Mouse (Mus musculus): ENCODE results near the gene Gng2. TPM values are rescaled to one million over a fixed set of nuclear protein-coding genes. Genes with fewer than 3 reads are reported as not detected.

Gene Gng2
- polyA plus RNA-seq, 1 experiment from 2014 or later, result 11.8 TPM

- ATAC-seq, result no peak
- 76% methylated on average over 5 of the region's 5 CpGs for WGBS (ENCODE audit: insufficient replicate concordance)
- Histone ChIP-seq H3K9me3 (replicated peaks) (no peaks in the 10 kb centered on the region), H3K4me1 (peaks cover 52% of the 10 kb centered on the region), H3K4me3 (no peak overlapping the region), H3K27ac (no peak overlapping the region), H3K27me3 (replicated peaks) (peaks cover 17% of the 10 kb centered on the region), H3K9ac (no peak overlapping the region), H3K36me3 (no peaks in the 10 kb centered on the region), H3K4me2 (peak overlapping the region; percentile 39)
Measured at GRCm38 (mm10) chr14:19974429-19974828, 3.0 kb downstream of the Gng2 start.

DNA sequence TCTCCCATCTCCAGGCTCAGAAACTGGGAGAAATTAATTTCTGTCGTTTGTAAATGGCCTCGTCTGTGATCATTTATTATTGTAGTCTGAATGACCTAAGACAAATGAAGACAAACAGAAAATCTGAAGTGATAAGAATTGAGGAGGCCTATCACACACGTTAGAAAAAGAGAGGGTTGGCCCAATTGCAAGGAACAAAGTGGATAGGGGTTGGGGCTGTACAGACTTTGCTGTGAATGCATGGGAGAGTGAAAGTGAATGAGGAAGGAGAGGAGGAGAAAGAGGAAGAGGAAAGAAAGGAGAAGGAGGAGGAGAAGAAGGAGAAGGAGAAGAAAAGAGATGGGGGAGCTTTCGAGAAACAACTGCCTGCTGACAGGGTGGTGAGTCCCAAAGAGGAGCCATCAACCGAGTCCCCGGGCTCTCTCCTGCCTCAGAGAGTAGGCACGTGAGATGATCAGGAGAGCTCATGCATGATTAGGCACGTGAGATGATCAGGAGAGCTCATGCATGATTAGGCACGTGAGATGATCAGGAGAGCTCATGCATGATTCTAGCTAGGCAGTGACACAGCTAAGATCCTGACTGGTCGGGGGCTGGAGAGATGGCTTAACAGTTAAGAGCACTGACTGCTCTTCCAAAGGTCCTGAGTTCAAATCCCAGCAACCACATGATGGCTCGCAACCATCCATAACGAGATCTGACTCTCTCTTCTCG is 5.0 kb downstream of the Gng2 start:
- no peak overlapping the region for H3K4me3 ChIP-seq
- ATAC-seq, result no peak
- H3K9ac ChIP-seq, result no peak overlapping the region
- H3K36me3 ChIP-seq, result no peaks in the 10 kb centered on the region
- H3K4me1 ChIP-seq, result peaks cover 59% of the 10 kb centered on the region
- 44% methylated on average over 13 of the region's 13 CpGs for WGBS (ENCODE audit: insufficient replicate concordance)
- no peaks in the 10 kb centered on the region for H3K9me3 ChIP-seq (replicated peaks)
- no peak overlapping the region for H3K27ac ChIP-seq
- H3K27me3 ChIP-seq (replicated peaks), result peaks cover 6% of the 10 kb centered on the region
- no peak overlapping the region for H3K4me2 ChIP-seq

GRCm38 (mm10) chr14:19970845-19971244 is 6.6 kb downstream of the Gng2 start:
- H3K27me3 ChIP-seq (replicated peaks), result no peaks in the 10 kb centered on the region
- no peak overlapping the region for H3K9ac ChIP-seq
- H3K36me3 ChIP-seq, result no peaks in the 10 kb centered on the region
- H3K27ac ChIP-seq, result no peak overlapping the region
- no peak for ATAC-seq
- H3K9me3 ChIP-seq (replicated peaks), result no peaks in the 10 kb centered on the region
- peak overlapping the region; percentile 21 for H3K4me2 ChIP-seq
- 15% methylated on average over 3 of the region's 3 CpGs for WGBS (ENCODE audit: insufficient replicate concordance)
- H3K4me3 ChIP-seq, result no peak overlapping the region
- peaks cover 43% of the 10 kb centered on the region for H3K4me1 ChIP-seq

GRCm38 (mm10) chr14:19970106-19970785 is 7.2 kb downstream of the Gng2 start:
- H3K9me3 ChIP-seq (replicated peaks), result no peaks in the 10 kb centered on the region
- H3K9ac ChIP-seq, result no peak overlapping the region
- peak overlapping the region; percentile 21 for H3K4me2 ChIP-seq
- no peaks in the 10 kb centered on the region for H3K36me3 ChIP-seq
- ATAC-seq, result no peak
- no peak overlapping the region for H3K27ac ChIP-seq
- WGBS (ENCODE audit: insufficient replicate concordance), result 52% methylated on average over 6 of the region's 6 CpGs
- no peak overlapping the region for H3K4me3 ChIP-seq
- peaks cover 41% of the 10 kb centered on the region for H3K4me1 ChIP-seq
- H3K27me3 ChIP-seq (replicated peaks), result no peaks in the 10 kb centered on the region

DNA sequence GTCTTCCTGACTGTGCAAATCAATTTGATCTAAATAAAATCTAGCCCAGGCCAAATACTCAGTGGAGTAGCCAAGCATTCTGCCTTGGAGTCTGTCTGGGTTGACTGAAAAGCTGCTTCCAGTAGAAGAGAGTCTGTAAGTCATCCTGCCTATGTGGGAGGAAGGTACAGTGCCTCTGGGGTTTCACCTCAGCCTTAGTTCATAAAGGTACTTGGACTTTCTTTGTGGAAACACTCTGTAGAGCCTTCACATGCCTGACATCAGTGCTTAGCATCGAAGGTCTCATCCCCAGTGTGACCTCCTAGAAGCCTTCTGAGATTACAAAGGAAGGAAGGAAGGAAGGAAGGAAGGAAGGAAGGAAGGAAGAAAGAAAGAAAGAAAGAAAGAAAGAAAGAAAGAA is 7.9 kb downstream of the Gng2 start:
- Histone ChIP-seq H3K4me2 (no peak overlapping the region), H3K27ac (no peak overlapping the region), H3K9me3 (replicated peaks) (no peaks in the 10 kb centered on the region), H3K9ac (no peak overlapping the region), H3K4me3 (no peak overlapping the region), H3K27me3 (replicated peaks) (no peaks in the 10 kb centered on the region), H3K36me3 (no peaks in the 10 kb centered on the region), H3K4me1 (peaks cover 34% of the 10 kb centered on the region)
- WGBS (ENCODE audit: insufficient replicate concordance), result 50% methylated on average over 1 of the region's 1 CpGs
- ATAC-seq, result no peak

DNA sequence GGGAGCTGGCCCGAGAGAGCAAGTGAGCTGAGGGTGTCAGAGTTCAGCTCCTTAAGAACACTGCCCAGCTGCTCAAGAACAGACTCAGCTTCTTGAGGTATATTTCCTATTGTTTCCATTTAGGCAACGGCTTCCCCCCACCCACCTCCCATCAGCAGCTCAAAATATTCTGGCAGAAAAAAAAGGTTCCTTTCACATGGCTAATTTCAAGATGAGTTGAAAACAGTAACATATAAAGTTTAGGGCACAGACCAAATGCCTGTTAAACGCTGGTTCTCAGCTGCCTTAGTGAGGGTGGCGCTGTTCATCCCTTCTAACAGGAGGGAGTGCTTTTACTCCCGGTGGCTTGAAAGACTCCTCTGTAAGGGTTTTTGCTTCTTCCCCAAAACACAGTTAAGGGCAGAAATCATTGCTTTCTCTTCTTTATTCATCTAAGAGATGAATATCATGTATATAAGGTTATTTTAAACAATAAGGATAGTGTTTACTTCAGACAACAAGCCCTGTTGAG is 8.4 kb downstream of the Gng2 start:
- Histone ChIP-seq H3K27ac (0 out of 2 replicates have a peak overlapping the region, but pooled peaks have one; percentile 10), H3K4me3 (no peak overlapping the region), H3K4me1 (peaks cover 34% of the 10 kb centered on the region), H3K36me3 (no peaks in the 10 kb centered on the region), H3K9me3 (replicated peaks) (no peaks in the 10 kb centered on the region), H3K4me2 (no peak overlapping the region), H3K27me3 (replicated peaks) (no peaks in the 10 kb centered on the region), H3K9ac (no peak overlapping the region)
- WGBS (ENCODE audit: insufficient replicate concordance), result 25% methylated on average over 5 of the region's 5 CpGs
- ATAC-seq, result no peak

- no peaks in the 10 kb centered on the region for H3K9me3 ChIP-seq (replicated peaks)
- 0 out of 2 replicates have a peak overlapping the region, but pooled peaks have one; percentile 10 for H3K27ac ChIP-seq
- no peak for ATAC-seq
- WGBS (ENCODE audit: insufficient replicate concordance), result 42% methylated on average over 7 of the region's 7 CpGs
- no peaks in the 10 kb centered on the region for H3K36me3 ChIP-seq
- H3K4me1 ChIP-seq, result peaks cover 34% of the 10 kb centered on the region
- no peak overlapping the region for H3K4me3 ChIP-seq
- H3K4me2 ChIP-seq, result peak overlapping the region; percentile 18; the same call in 1 of the 2 replicates
- no peaks in the 10 kb centered on the region for H3K27me3 ChIP-seq (replicated peaks)
- no peak overlapping the region for H3K9ac ChIP-seq
Measured at GRCm38 (mm10) chr14:19968321-19969010, 9.0 kb downstream of the Gng2 start.

DNA sequence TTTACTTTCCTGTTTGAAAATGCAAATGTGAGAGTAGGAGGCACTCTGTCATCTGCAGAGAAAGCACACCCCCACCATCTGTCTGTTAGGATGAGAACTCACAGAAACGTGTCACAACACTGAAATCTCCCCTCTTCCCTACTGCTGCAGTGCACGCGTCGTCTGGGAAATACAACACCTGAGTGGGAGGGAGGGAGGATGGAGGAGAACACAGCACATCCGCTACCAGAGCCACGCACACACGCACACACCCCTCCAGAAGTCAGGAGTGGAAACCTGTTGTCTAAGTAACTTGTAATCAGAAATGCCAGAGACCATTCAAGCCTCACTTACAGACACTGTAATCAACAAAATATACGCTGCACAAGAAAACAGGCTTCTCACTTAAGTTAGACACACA is 9.9 kb downstream of the Gng2 start:
- Histone ChIP-seq H3K9ac (no peak overlapping the region), H3K4me1 (peaks cover 34% of the 10 kb centered on the region), H3K27me3 (replicated peaks) (no peaks in the 10 kb centered on the region), H3K4me3 (no peak overlapping the region), H3K36me3 (no peaks in the 10 kb centered on the region), H3K9me3 (replicated peaks) (no peaks in the 10 kb centered on the region), H3K4me2 (no peak overlapping the region), H3K27ac (no peak overlapping the region)
- ATAC-seq, result no peak
- WGBS (ENCODE audit: insufficient replicate concordance), result 66% methylated on average over 8 of the region's 8 CpGs

- Histone ChIP-seq H3K27ac (no peak overlapping the region), H3K4me2 (no peak overlapping the region), H3K4me3 (no peak overlapping the region), H3K9me3 (replicated peaks) (no peaks in the 10 kb centered on the region), H3K36me3 (no peaks in the 10 kb centered on the region), H3K27me3 (replicated peaks) (no peaks in the 10 kb centered on the region), H3K9ac (no peak overlapping the region), H3K4me1 (peaks cover 12% of the 10 kb centered on the region; the same call in 1 of the 2 replicates)
- 74% methylated on average over 5 of the region's 5 CpGs for WGBS (ENCODE audit: insufficient replicate concordance)
- no peak for ATAC-seq
Measured at GRCm38 (mm10) chr14:19963961-19964505, 13.4 kb downstream of the Gng2 start.

DNA sequence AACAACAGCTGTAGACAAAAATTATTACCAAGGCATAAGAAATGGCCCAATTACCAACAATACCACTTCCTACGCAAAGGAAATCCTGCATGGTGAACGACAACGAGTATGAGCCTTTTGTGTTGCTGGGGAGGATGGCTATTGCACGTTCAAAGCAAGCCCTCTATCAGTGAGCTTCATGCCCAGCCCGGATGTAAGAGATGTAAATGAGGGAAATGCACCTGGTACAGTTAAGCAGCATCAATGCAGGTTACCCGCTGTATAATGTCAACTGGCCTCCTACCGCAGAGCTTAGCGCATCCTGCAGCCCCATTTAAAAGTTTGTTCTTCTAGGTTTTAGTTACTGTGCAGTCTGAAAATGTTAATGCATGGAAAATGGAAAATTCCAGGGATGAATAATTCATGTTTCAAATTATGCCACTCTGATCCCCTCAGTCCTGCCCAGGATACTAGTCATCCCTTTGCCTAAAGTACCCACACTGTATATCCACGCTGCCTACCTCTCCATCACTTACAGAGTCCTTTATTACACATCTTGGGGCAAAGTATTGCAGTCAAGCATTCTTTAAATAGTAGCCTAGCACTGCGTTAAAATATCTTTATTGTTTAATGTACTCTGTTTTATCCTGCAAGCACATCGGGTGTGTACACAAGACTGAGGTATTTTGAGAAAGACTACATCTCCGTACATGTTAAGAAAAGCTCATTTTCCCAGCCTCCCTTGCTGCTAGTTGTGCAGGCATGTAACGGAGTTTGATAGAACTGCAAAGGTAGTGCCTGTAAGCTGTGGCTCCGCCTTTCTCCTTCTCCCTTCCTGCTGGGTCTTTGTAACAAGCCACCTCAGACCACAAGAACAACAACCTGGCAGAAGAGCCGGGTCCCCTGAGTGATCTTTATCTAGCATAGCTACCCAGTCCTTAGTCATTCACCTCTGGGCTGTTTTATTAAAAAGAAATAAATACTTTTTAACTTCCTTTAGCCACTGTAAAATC is 15.2 kb downstream of the Gng2 start:
- 64% methylated on average over 15 of the region's 15 CpGs for WGBS (ENCODE audit: insufficient replicate concordance)
- Histone ChIP-seq H3K4me2 (no peak overlapping the region), H3K4me1 (0 out of 2 replicates have a peak, but pooled peaks cover 6% of the 10 kb centered on the region), H3K36me3 (no peaks in the 10 kb centered on the region), H3K9me3 (replicated peaks) (no peaks in the 10 kb centered on the region), H3K27ac (no peak overlapping the region), H3K27me3 (replicated peaks) (no peaks in the 10 kb centered on the region), H3K9ac (no peak overlapping the region), H3K4me3 (no peak overlapping the region)
- ATAC-seq, result no peak

DNA sequence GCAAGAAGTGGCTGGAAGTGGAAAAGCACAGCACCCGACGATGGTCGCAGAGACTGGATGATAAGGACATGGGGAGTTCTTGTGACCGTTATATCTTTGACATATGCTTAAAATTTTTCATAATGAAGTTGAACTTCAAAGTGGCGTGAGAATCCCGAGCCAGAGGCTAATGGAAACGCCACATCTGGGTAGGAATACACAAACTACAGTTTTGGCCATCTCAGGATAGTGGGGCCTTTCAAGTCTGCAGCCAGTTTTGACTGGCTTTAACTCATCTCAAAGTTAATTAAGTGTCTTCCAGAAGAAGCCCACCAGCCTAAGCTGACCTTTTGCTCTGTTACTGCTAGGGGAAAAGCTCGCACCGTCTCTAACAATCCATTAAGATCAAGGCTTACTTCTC is 17.6 kb downstream of the Gng2 start:
- Histone ChIP-seq H3K27ac (no peak overlapping the region), H3K9me3 (replicated peaks) (no peaks in the 10 kb centered on the region), H3K9ac (no peak overlapping the region), H3K27me3 (replicated peaks) (no peaks in the 10 kb centered on the region), H3K4me1 (peaks cover 15% of the 10 kb centered on the region), H3K4me3 (no peak overlapping the region), H3K4me2 (no peak overlapping the region), H3K36me3 (no peaks in the 10 kb centered on the region)
- no peak for ATAC-seq
- WGBS (ENCODE audit: insufficient replicate concordance), result 61% methylated on average over 9 of the region's 9 CpGs

Measured in liver, embryonic 12.5 days (tissue).